24 mouse cellular contexts compared by ENCODE assay signal in the genomic region with DNA sequence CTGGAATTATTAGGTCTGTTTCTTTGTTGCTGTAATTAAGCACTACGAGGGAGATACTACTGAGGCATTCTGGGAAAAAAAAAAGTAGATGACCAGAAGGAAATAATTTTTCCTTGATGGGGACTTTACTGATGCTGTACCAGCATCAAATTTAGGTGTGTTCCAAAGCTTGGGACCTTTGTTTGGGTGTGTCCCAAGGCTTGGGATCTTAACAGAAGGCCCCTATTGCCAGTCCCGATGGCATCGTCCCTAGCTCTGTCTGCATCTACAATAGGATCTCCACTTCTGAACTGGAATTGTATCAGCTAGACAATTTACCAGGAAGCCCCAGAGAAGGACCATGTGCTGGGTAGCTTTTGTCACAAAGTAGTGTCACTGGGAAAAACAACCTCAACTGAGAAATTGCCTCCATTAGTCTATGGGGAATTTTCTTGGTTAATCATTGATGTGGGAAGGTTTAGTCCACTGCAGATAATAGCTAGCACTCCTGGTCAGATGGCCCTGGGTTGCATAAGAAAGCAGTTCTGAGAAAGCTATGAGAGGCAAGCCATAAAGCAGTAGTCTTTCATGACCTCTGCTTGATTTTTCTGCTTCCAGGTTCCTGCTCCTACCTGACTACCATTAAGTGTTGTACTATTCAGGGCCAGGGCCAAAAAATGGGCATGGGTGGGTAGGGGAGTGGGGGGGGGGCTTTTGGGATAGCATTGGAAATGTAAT.
"Had no signal": no experiment of that assay in that cellular context is flagged by ENCODE, and none has a peak within 500 bp of the region (broad histone marks: within the 10 kb centered on the region; RNA-seq: fewer than 3 reads in every experiment).

No protein-coding gene starts in this region.

- ATAC-seq: hindbrain, postnatal 0 days; liver, embryonic 12.5 days had no signal

- H3K4me1 ChIP-seq: heart, embryonic 10.5 days; kidney, embryonic 15.5 days; limb, embryonic 13.5 days; limb, embryonic 15.5 days; liver, embryonic 12.5 days had no signal

- H3K27me3 ChIP-seq: heart, embryonic 12.5 days; hindbrain, embryonic 13.5 days; hindbrain, embryonic 15.5 days; kidney, embryonic 15.5 days; limb, embryonic 13.5 days; limb, embryonic 15.5 days; liver, embryonic 12.5 days had no signal

- H3K4me3 ChIP-seq: gastrocnemius, adult 2 months; heart, embryonic 10.5 days; heart, embryonic 12.5 days; hindbrain, embryonic 10.5 days; hindbrain, embryonic 13.5 days; hindbrain, embryonic 15.5 days; kidney, embryonic 15.5 days; limb, embryonic 13.5 days; limb, embryonic 15.5 days; liver, embryonic 12.5 days had no signal

- H3K9ac ChIP-seq: heart, embryonic 12.5 days; hindbrain, embryonic 13.5 days; hindbrain, embryonic 15.5 days; kidney, embryonic 15.5 days; limb, embryonic 13.5 days; limb, embryonic 15.5 days; liver, embryonic 12.5 days; liver, embryonic 14.5 days had no signal

- H3K9me3 ChIP-seq: heart, embryonic 10.5 days; heart, embryonic 12.5 days; hindbrain, embryonic 10.5 days; hindbrain, embryonic 13.5 days; hindbrain, embryonic 15.5 days; kidney, embryonic 15.5 days; limb, embryonic 13.5 days; limb, embryonic 15.5 days; liver, embryonic 12.5 days had no signal

- DNase-seq: gastrocnemius, adult 2 months; gastrocnemius, postnatal 10 days; gastrocnemius, postnatal 25 days; heart, adult 18-20 months; heart, postnatal 10 days; heart, postnatal 4 days; kidney, adult 11 months; kidney, adult 2 months; kidney, adult 9 months; kidney, postnatal 14 days; kidney, postnatal 36 days; left cerebral cortex, postnatal 4 days had no signal

- H3K27ac ChIP-seq: gastrocnemius, adult 2 months; heart, embryonic 10.5 days; hindbrain, embryonic 10.5 days; hindbrain, embryonic 13.5 days; hindbrain, embryonic 15.5 days; hindbrain, postnatal 0 days; kidney, embryonic 15.5 days; kidney, postnatal 0 days; limb, embryonic 13.5 days; limb, embryonic 15.5 days; liver, embryonic 12.5 days; liver, embryonic 14.5 days had no signal

- H3K36me3 ChIP-seq: heart, embryonic 10.5 days; heart, embryonic 12.5 days; hindbrain, embryonic 10.5 days; hindbrain, embryonic 13.5 days; hindbrain, embryonic 15.5 days; kidney, embryonic 15.5 days; limb, embryonic 13.5 days; limb, embryonic 15.5 days; liver, embryonic 12.5 days had no signal

- H3K4me2 ChIP-seq: heart, embryonic 12.5 days; hindbrain, embryonic 13.5 days; hindbrain, embryonic 15.5 days; kidney, embryonic 15.5 days; limb, embryonic 13.5 days; limb, embryonic 15.5 days; liver, embryonic 12.5 days had no signal
